11 mouse cellular contexts compared by ENCODE assay signal in the genomic region with DNA sequence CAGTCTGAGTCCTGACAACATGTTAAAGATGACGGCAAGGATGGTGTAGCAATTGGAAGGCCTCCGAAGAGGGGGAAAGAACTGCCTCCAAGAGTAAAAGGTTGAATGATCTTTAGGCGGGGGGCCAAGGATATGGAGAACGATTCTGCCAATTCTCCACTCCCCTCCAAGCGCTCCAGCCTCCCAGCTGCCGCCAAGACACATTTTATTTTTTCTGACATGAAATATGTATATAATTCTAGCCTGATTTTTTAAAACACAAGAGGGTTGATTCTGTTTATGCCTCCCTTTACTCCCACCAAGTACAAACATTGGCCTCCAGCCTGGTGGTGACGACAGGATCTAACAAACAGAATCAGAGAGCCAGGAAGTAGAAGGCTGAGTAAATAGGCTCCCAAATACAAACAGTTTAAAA.
DNase-seq lines count a peak whose midpoint lies in the region; ATAC-seq lines count a peak whose summit lies in the region.
"Had no signal": no experiment of that assay in that cellular context is flagged by ENCODE, and none has a peak within 500 bp of the region (broad histone marks: within the 10 kb centered on the region; RNA-seq: fewer than 3 reads in every experiment).

No protein-coding gene starts in this region.

- intact Hi-C loops in gastrocnemius, postnatal 14 days (cut with DNase I; ENCODE audit: low total_unique reads): no loop called here

- H3K4me1 ChIP-seq in heart, embryonic 11.5 days (ENCODE audit: control insufficient read depth, insufficient read depth, low read length): no peaks in the 10 kb centered on the region
- H3K4me1 ChIP-seq in kidney, embryonic 14.5 days (ENCODE audit: control insufficient read depth, insufficient read depth, low read length): no peaks in the 10 kb centered on the region
- H3K4me1 ChIP-seq: megakaryocyte, embryonic 14.5 days had no signal

- H3K27me3 ChIP-seq in heart, embryonic 11.5 days (ENCODE audit: control insufficient read depth, insufficient read depth, low read length): no peaks in the 10 kb centered on the region
- no peaks in the 10 kb centered on the region for H3K27me3 ChIP-seq in kidney, embryonic 14.5 days (ENCODE audit: control insufficient read depth, insufficient read depth, low read length)
- H3K27me3 ChIP-seq: megakaryocyte, embryonic 14.5 days had no signal

- H3K9ac ChIP-seq in heart, embryonic 11.5 days (ENCODE audit: low read depth, low read length): no peak overlapping the region
- H3K9ac ChIP-seq in kidney, embryonic 14.5 days (ENCODE audit: low read depth, low read length): no peak overlapping the region

- 77% methylated on average over 7 of the region's 7 CpGs for WGBS in heart, embryonic 11.5 days (ENCODE audit: insufficient replicate concordance)
- 67% methylated on average over 7 of the region's 7 CpGs for WGBS in kidney, embryonic 14.5 days

- H3K36me3 ChIP-seq in heart, embryonic 11.5 days (ENCODE audit: control insufficient read depth, insufficient read depth, low read length): no peaks in the 10 kb centered on the region
- H3K36me3 ChIP-seq in kidney, embryonic 14.5 days (ENCODE audit: control insufficient read depth, insufficient read depth, low read length): no peaks in the 10 kb centered on the region

- no peak overlapping the region for H3K4me3 ChIP-seq in heart, embryonic 11.5 days (ENCODE audit: low read depth, low read length)
- H3K4me3 ChIP-seq in kidney, embryonic 14.5 days (ENCODE audit: low read length): no peak overlapping the region
- H3K4me3 ChIP-seq: megakaryocyte, embryonic 14.5 days had no signal

- H3K9me3 ChIP-seq in heart, embryonic 11.5 days (replicated peaks; ENCODE audit: control insufficient read depth, low read length): no peaks in the 10 kb centered on the region
- no peaks in the 10 kb centered on the region for H3K9me3 ChIP-seq in kidney, embryonic 14.5 days (ENCODE audit: control insufficient read depth, low read length)

- ATAC-seq in heart, embryonic 11.5 days (replicated peaks; ENCODE audit: insufficient number of reproducible peaks, low FRiP score, low TSS enrichment): no peak
- no peak for ATAC-seq in kidney, embryonic 14.5 days (ENCODE audit: low FRiP score, low TSS enrichment)

- peak; percentile 33 for DNase-seq in heart, adult 8-10 months (ENCODE audit: low spot score)
- DNase-seq in brain, embryonic 18.5 days (ENCODE audit: low read depth, low spot score): peak; percentile 34
- DNase-seq in gastrocnemius, postnatal 14 days: peak; percentile 44
- DNase-seq in lung, postnatal 14 days: peak; percentile 66
- DNase-seq in left cerebral cortex, adult 11 months (ENCODE audit: low spot score): no peak
- DNase-seq: cerebellum, adult 2 months; kidney, adult 9 months; thymus, postnatal 36 days had no signal

- no peak overlapping the region for H3K27ac ChIP-seq in heart, embryonic 11.5 days (ENCODE audit: low read depth, low read length)
- H3K27ac ChIP-seq in kidney, embryonic 14.5 days (ENCODE audit: low read depth, low read length): no peak overlapping the region

- H3K4me2 ChIP-seq in heart, embryonic 11.5 days: no peak overlapping the region
- H3K4me2 ChIP-seq in kidney, embryonic 14.5 days (replicated peaks; ENCODE audit: low read depth, low read length): no peak overlapping the region
